Mouse (Mus musculus) adrenal gland (tissue): ENCODE measurements around the gene Copg1.

Experiments
- intact Hi-C: fragments of 180-260 bp; cut with DNase I; formaldehyde crosslinking; loops from one replicate; pipeline ENCODE4 v1.15.1; 2025
- long read RNA-seq, 2 experiments: library from polyadenylated mRNA; unstranded; transcript quantifications; one replicate each; pipeline ENCODE4 v2.0.0; 2020; ENCODE audit warnings: borderline replicate concordance in 1 of 2; ENCODE audit not compliant: insufficient replicate concordance in 1 of 2

Copg1 gene
- long read RNA-seq, experiment 1, full-length matches to known transcripts = 47 of 60 reads
- long read RNA-seq, experiment 1, partial matches to known transcripts = 10 of 60 reads
- long read RNA-seq, experiment 1, other reads (novel, unspliced or antisense) = 3 of 60 reads
- long read RNA-seq, experiment 2, full-length matches to known transcripts = 62 of 78 reads
- long read RNA-seq, experiment 2, partial matches to known transcripts = 10 of 78 reads
- long read RNA-seq, experiment 2, other reads (novel, unspliced or antisense) = 6 of 78 reads

DNA sequence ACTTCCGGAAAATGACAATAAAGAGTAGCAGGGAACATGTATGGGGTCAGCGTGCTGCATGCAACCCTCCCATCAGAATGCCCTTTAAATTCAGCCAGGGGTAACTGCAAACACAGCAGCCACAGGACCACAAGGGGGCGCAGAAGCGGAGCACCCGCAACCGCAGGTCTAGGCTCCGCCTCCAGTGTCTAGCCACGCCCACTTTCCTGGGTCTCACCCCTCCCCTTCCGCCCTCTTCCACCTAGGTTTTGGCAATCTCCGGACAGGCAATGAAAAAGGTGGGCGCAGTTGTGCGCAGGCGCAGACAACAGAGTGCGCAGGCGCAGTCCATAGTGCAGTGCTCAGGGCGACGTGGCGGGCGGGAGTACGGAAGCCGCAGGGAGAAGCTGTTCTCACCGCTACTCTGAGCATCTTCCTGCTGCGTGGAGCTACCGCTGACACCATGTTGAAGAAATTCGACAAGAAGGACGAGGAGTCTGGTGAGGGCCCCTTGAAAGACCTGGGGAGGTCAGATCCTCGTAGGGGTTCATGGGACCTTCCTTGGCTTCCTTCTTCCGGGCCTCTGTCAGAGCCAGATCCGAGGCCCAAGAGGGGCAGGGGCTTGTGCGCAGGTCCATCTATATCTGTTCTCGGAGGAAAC lies at the start of gene Copg1:
Gene Copg1 (plus strand): TSS at position 221 of the 640 bp plus-strand sequence.
- intact Hi-C loops = loop anchor here (5.0 kb wide), 1 partner anchor 40 kb away; no protein-coding TSS in a partner anchor

DNA sequence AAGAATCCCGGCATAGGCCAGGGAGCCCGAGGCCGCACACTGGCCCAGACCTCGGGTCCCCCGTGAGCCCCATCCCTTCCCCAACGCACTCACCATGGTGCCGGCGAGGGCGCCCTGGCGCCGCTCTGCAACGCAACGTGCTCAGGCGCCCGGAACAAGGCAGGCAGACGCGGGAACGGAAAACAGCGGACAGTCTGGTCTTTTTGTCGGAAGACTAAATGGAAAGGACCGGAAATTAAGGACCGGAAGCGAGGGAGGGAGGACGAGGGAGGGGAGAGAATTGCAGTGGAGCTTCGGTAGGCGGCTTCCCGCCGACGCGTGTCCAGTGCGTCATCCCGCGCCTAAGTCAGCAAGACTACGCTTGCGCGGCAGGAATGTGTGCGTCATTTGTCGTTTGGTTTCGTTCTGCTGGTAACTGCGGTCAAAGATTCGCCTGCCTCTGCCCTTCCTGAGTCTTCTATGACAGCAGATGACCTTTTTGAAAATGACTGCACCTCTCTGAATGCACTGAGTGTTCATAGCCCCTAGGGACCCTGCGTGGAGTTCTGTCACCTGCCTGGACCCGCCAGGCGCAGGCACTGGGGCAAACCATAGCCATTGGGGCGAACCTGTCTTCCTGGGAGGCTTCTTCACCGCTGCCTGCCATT lies 48.9 kb upstream of the Copg1 start, which contains the start of gene Isy1:
Gene Isy1 (minus strand): TSS at position 248 of the 647 bp plus-strand sequence.
- intact Hi-C loops = loop anchor here (5.0 kb wide), 2 partner anchors 76 to 159 kb away; no protein-coding TSS in a partner anchor

DNA sequence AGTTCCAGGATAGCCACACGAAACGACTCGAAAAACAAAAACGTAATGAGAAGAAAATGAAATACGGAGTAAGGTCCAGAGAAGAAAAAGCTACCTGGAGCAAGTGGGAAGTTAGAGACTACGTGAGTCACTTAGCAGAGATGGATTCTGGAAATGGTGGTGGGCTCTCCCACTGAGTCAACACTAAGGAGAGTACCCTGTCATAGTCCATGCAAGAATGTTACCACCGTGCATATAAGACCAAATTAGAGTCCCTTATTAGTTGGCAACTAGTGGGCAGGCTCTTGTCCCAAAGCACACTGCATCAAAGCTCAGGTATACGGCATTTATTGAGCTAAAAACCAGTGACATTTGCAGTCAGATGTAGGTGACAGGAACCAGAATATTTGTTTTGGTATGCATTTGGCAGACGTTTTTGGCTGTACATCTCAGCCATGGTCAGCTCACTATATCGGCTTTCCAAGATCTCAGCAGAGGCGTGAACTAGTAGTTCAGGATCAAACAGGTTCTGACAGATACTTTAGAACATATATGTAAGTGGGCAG lies 47.7 kb upstream of the Copg1 start:
- intact Hi-C loops = loop anchor here (5.0 kb wide), 2 partner anchors 78 to 157 kb away; no protein-coding TSS in a partner anchor

DNA sequence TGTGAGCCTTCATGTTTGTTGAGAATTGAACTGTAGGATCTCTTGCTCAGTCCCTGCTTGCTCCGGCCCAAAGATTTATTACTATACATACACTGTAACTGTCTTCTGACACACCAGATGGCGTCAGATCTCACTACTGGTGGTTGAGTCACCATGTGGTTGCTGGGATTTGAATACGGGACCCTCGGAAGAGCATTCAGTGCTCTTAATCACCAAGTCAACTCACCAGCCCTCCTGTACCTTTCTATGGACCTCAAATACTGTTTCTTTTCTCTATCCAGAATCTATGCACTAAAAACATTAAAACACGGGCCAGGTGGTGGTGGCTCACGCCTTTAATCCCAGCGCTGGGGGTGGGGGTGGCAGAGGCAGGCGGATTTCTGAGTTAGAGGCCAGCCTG lies 46.0 kb upstream of the Copg1 start:
- intact Hi-C loops = no loop called here

DNA sequence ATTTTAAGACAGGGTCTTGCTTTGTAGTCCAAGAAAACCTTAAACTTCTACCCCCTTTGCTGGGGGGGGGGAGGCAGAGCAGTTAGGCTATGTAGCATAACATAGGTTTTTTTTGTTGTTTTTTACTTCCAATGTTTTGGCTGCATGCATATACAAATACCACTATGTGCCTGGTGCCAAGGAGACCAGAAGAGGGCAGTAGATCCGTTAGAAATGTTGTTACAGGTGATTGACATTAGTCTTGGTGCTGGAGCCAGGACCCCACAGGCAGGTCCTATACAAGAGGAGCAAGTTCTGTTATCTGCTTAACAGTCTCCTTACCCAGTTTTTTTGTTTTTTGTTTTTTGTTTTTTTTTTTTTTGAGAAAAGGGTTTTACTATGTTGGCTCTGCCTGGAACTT lies 45.4 kb upstream of the Copg1 start:
- intact Hi-C loops = no loop called here

DNA sequence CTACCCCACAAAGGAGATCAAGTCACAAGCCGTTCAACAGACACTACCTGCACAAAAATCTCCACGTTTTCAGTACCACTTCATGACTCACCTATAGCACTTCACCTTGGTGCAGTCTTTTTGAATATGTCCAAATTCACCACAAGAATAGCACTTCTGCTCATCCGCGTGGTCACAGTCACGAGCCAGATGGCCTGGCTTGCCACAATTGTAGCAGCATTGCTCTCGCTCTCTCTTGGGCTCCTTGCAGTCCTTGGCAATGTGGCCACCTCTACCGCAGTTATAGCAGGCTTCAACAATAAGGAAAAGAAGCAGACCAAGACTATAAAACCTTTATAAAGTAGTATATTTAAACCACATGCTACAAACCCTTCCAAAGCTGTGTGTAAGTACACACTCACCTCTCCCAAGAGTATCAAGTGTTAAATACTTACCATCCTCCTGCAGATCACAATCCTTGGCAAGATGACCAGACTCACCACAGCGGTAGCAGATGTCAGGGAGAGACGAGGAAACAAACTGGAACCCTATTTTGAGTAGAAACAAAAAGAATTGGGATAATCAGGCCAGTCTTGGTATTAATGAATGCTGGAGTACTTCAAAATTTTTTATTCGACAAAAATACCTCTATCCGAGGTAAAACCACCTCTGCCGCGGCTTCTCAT lies 42.5 kb upstream of the Copg1 start:
- intact Hi-C loops = loop anchor here (5.0 kb wide), 1 partner anchor 42 kb away; the partner anchor contains the start of gene Copg1

DNA sequence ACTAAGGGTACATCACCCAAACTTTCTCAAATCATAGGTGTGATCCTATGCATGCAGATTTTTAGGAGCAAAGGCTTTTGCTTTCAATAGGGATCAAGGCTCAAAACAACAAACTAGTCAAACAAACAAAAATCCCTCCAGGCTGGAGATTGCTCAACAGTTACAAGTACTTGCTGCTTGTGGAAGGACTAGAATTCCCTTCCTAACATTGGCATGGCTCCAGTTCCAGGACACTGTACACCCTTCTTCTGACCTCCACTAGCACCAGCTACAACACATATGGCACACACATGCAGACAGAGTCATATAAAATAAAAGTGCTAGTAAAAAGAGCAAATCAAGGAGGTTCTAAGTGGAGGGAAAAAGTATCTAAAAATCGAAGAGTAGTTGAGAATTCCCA lies 40.8 kb upstream of the Copg1 start:
- intact Hi-C loops = loop anchor here (5.0 kb wide), 1 partner anchor 40 kb away; the partner anchor contains the start of gene Copg1

DNA sequence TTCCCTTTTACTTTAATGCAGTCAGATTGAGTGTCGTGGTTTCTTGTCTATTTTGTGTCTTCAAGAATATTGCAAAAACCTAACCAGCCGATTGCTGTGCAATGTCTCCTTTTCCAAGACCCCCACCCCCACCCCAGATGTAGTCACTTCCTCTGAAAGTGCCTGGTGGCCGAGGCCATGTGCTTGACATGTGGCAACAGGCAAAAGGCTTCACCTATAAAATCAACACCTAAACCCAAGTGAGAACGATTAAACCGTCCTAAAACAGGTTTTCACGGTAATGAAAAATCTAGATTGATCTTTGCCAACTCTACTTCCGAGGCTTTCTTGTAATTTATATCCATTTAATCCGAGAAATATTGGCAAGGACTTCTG lies 37.8 kb upstream of the Copg1 start:
- intact Hi-C loops = loop anchor here (5.0 kb wide), 1 partner anchor 38 kb away; the partner anchor contains the start of gene Copg1

DNA sequence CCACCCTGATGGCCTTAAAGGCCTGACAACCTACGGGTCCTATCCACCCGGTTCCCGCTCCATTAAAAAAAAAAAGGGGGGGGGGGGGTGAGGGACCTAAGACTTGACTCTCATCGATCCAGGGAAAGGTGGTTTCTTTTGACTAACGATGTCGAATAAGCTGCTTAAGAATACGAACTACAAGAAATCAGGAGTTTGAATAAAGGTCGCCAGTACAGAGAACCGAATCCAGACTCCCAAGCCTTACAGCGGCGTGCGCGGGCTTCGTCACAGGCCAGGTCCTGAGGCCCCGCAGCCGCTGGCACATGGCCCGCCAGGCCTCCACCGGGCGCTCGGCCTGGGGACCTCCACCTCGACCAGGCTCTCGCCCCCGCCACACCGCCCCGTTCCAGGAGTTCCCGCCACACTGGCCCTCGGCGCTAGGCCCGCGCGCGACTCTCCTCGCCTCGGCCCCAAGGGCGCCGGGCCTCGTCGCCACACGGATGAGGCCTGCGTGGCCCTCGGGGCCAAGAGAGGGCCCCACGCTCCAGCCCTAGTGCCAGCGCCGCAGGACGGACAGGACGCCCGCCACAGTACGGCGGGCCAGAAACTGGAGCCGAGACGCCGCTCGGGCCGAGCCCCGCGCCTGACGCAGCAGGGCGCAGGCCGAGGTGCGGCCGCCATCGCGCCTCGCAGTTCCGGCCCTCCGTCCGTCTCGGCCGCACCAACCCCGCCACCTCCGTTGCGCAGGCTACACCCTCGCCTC lies 37.3 kb upstream of the Copg1 start:
- intact Hi-C loops = no loop called here

DNA sequence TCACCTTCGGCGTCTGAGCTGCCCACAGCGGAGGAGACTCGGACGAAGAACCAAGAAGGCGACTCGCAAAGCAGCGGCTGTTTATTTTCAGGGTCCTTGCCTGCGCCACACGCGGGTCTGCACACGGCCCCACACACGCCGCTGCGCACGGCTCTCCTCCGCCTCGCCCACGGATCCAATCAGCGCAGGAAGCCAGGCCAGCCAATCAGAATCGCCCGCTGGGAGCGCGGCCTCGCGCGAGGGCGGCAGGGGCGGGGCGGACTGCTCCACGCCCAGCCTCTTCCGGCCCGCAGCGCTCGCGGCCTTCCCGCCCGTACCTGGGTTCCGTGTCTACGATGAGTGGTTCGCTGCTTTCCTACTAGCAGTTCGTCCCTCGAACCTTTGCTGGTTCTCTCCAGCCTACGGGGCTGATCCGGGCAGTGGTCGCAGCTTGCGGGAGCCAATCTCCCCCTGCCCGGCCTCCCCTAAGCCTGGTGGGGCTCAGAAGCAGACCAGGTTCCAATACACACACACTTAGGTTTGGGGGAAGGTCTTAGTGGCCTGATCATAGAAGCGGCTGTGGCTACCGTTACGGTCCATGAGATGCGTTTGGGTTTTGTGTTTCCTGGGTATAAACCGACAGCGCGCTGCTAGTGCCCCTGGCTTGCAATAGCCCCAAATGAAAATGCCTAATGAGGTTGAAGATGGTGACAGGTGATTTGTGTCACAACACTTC lies 36.6 kb upstream of the Copg1 start, which contains the start of gene Cnbp:
Gene Cnbp (minus strand): TSS at position 207 of the 715 bp plus-strand sequence.
- intact Hi-C loops = no loop called here

DNA sequence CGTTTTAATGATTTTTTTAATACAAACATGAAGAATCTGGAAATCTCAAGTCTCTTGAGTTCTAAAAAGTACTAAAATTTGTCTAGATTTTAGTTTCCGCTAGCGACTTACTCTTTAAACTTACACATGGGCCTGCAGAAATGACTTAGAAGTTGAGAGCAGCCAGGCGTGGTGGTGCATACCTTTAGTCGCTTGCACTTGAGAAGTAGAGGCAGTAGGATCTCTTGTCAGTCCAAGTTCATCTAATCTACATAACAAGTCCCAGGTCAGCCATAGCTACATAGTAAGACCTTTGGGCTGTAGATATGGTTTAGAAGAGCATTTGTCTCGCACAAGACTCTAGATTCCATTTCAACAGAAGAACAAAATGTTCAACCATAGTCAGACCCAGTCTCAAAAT lies 35.7 kb upstream of the Copg1 start:
- intact Hi-C loops = no loop called here

DNA sequence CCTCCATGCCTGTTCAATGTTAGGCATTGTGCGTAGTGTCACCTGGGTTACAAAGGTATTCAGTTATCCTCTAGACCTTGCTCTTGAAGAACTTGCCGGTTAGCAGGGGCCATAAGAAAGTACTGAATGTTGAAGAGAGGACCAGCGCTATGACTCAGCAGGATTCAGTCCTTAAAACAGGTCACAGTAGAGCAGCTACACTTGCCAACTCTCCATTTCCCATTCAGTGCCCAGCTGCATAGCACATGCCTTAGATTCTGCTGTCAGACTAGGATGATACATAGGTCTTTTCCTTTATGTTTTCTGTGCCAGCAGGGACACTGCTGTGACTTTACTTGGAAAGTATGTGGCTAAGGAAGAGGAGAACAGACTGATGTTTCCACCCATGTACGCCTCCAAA lies 34.2 kb upstream of the Copg1 start:
- intact Hi-C loops = no loop called here

DNA sequence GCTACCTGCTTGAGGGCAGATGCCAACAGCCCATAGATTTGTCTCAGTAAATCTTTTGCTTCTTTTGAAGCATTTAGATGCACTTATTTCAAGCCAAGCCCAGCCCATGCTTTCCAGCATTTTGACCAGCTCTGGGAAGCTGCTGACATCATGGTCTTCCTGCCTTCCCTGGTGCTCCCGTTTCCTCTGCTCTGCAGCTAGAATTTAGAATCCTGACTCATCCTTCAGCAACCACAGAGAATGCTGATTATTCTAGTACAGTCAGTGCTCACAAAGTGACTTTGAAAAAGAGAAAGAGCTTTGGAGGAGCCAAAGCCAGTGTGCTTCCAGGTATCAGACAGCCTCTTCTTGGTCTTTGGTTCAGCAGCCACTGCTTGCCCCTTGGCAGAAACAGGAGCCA lies 30.5 kb upstream of the Copg1 start:
- intact Hi-C loops = no loop called here

DNA sequence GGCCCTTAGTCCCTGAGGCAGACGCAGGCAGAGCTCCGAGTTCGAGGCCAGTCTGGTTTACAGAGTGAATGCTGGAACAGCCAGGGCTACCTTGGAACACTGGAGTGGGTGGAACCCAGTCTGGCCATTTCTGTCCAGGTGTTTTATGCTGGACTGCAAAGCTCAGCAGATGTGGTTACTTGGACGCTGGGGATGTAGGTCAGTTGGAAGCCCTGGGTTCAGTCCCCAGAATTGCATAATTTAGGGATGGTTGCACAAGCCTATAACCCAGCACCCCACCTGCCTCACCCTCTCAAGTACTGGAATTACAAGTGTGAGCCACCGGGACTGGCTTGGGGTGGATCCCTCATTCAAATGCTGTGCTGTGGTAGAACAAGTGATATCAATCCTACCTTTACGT lies 21.4 kb upstream of the Copg1 start:
- intact Hi-C loops = no loop called here

DNA sequence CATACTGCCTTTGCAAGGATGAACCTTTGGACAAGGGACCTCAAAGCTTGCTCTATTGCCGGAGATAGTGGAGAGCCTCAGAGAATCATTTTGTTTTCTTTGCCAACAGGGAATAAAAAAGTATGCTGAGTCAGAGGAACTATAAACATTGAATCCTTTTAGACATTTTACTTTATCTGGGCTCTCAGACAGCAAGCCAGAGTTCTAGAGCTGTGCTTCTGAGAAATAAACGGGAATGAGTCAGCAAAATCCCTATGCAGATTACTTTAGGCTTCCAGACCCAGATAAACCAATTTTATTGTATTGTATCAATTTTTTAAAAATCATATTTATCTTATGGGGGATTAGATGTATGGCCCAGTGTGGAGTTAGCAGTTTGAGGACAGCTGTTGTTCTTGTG lies 20.4 kb upstream of the Copg1 start:
- intact Hi-C loops = no loop called here

DNA sequence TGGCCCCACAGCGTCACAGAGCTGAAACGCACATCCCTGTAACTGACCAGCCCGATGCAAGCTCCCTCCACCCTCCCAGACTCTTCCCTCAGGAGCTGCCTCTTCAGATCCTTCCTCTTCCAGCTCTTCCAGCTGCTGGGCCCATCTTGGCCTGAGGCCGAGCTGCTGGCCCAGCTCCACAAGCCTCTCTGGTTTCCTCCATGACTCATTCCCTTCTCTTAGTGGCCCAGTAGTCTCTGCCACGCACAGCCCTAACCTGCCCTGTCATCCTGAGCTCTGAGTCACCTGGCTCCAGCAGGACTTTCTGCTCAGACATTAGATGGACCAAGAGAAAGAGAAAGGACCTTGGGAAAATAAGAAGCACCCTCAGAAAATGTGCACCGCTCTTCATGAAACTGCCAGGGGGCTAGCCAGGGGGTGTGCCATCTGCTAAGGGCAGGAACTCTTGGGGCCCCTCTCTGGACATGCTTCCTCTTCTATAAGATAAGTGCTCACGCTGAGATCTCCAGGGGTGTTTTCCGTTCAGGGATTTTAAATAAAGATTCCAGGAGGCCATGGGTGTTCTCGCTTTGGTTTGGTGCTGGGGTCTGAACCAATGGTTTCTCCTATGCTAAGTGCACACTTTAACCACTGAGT lies 18.6 kb upstream of the Copg1 start:
- intact Hi-C loops = no loop called here

DNA sequence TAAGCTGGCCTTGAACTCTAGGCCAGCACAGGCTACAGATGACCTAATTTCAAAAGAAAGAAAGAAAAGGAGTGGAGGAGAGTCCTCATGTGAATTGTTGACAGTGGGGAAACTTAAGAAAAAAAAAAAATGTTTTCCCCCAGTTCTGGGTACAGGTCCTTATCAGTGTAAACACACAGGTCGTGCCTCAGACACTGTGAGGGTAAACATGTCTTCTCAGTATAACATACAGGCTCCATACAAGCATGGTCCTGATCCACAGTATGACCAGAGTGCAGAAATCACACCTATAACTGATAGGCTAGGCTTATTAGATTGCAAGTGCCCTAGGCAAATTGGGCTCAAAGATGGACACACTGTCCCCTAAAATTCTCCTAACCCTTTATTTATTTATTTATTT lies 17.2 kb upstream of the Copg1 start:
- intact Hi-C loops = no loop called here

DNA sequence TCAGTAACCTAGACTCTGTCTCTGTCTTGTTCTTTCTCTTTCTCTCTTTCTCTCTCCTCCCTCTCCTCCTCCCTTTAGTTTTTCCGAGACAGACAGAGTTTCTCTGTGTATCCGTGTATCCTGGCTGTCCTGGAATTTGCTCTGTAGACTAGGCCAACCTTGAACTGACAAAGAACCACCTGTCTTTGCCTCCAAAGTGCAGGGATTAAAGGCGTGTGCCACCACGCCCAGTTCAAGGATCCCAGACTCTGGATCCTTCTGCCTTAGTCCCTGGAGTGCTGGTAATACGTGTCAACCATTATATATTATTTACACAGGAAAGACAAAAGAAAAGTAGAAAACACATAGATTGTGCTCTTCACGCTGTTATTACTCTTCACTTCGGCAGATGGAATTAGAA lies 16.4 kb upstream of the Copg1 start:
- intact Hi-C loops = no loop called here

DNA sequence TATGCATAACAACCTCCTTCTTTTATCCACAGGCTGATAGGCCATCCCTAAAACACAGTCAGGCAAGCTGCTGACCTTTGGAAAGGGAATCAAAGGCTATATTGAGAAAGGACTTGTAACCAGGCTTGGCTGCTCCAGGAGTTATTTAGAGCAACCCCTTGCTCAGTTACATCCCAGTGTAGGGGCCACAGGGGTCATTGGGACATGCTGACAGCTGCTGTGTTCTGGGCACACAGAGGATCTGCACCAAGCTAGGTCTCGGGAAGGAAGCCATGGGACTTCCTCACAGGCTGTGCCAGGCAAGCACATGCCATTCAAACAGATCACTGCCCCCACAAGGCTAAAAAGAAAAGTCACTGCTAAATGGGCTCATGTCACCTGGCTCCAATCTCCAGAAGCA lies 14.5 kb upstream of the Copg1 start:
- intact Hi-C loops = no loop called here
